Mouse (Mus musculus) neural tube, embryonic 14.5 days (tissue): ENCODE data around the gene Gpx4. TPM values are rescaled to one million over a fixed set of nuclear protein-coding genes. Genes with fewer than 3 reads are reported as not detected.

Experiments
- ATAC-seq: fragments of 200-750 bp; cut with Nextera tagmentation; 2 replicates; pipeline ENCODE4 v1.8.0; 2017; ENCODE audit warnings: low read depth, mild to moderate bottlenecking, moderate TSS enrichment, moderate library complexity
- H3K27ac ChIP-seq: fragments of 300-500 bp; sonication (generic); 2 replicates; pipeline ENCODE4 v1.5.1; 2014; ENCODE audit warnings: low read depth, mild to moderate bottlenecking, control low read depth, low read length, moderate library complexity, mixed read lengths
- H3K27me3 ChIP-seq: fragments of 300-500 bp; sonication (generic); 2 replicates; pipeline ENCODE4 v1.6.1; 2014; ENCODE audit warnings: low read length; ENCODE audit not compliant: control insufficient read depth, insufficient read depth
- H3K36me3 ChIP-seq: fragments of 300-500 bp; sonication (generic); 2 replicates; pipeline ENCODE4 v1.6.1; 2014; ENCODE audit warnings: low read length, mixed read lengths; ENCODE audit not compliant: control insufficient read depth, insufficient read depth
- H3K4me1 ChIP-seq: fragments of 300-500 bp; sonication (generic); 2 replicates; pipeline ENCODE4 v1.6.1; 2014; ENCODE audit warnings: low read length; ENCODE audit not compliant: control insufficient read depth, insufficient read depth
- H3K4me2 ChIP-seq: fragments of 300-500 bp; sonication (generic); 2 replicates; pipeline ENCODE4 v1.6.1; 2014; ENCODE audit warnings: mild to moderate bottlenecking, low read depth, low read length, control low read depth
- H3K4me3 ChIP-seq: fragments of 300-500 bp; sonication (generic); 2 replicates; pipeline ENCODE4 v1.5.1; 2014; ENCODE audit warnings: low read depth, low read length, control low read depth, mixed read lengths
- H3K9ac ChIP-seq: fragments of 300-500 bp; sonication (generic); replicated peaks from 2 replicates; pipeline ENCODE4 v1.6.1; 2014; ENCODE audit warnings: low read depth, mild to moderate bottlenecking, control low read depth, low read length, mixed read lengths
- H3K9me3 ChIP-seq: fragments of 300-500 bp; sonication (generic); 2 replicates; pipeline ENCODE4 v1.6.1; 2016; ENCODE audit warnings: low read length; ENCODE audit not compliant: control insufficient read depth
- WGBS: fragments of 180-500 bp; shearing (Covaris S2); extraction: QIAGEN DNeasy Blood & Tissue Kit; methylation state at CpG from one replicate; pipeline ENCODE4 v1.1.7; 2014; 5-methylcytosine and 5-hydroxymethylcytosine counted together
- polyA plus RNA-seq: library from polyadenylated mRNA; unstranded; fragments of >200 nt; fragmentation: Nextera tagmentation; extraction: Ambion mirVana; gene quantifications from 2 replicates; pipeline ENCODE4 v1.2.1, GENCODE M21; 2014

Gpx4 gene
- polyA plus RNA-seq, 1 experiment from 2014 or later, result 546 TPM

- WGBS, result 22% methylated on average over 28 of the region's 28 CpGs
- peaks cover 36% of the 10 kb centered on the region for H3K27me3 ChIP-seq
- ATAC-seq, result no peak
- no peak overlapping the region for H3K4me2 ChIP-seq
- peaks cover 14% of the 10 kb centered on the region; the same call in 1 of the 2 replicates for H3K36me3 ChIP-seq
- H3K9ac ChIP-seq, result no peak overlapping the region
- H3K4me3 ChIP-seq, result no peak overlapping the region
- no peaks in the 10 kb centered on the region for H3K4me1 ChIP-seq
- no peaks in the 10 kb centered on the region for H3K9me3 ChIP-seq
- H3K27ac ChIP-seq, result no peak overlapping the region
These were observed 32.3 kb upstream of the Gpx4 start for GRCm38 (mm10) chr10:80014484-80015290.

GRCm38 (mm10) chr10:80015583-80015982, 31.4 kb upstream of the Gpx4 start:
- ATAC-seq, result no peak
- Histone ChIP-seq H3K27me3 (peaks cover 42% of the 10 kb centered on the region), H3K27ac (no peak overlapping the region), H3K4me1 (no peaks in the 10 kb centered on the region), H3K9ac (no peak overlapping the region), H3K4me3 (no peak overlapping the region), H3K4me2 (no peak overlapping the region), H3K9me3 (no peaks in the 10 kb centered on the region), H3K36me3 (peaks cover 9% of the 10 kb centered on the region; the same call in 1 of the 2 replicates)
- WGBS, result 85% methylated on average over 10 of the region's 10 CpGs

GRCm38 (mm10) chr10:80016511-80016910, 30.5 kb upstream of the Gpx4 start, which contains the start of gene Arhgap45:
TSS of gene Arhgap45 (plus strand) at chr10:80016653.
- no peak within 1 kb of the TSS for H3K9ac ChIP-seq
- WGBS, result 63% methylated on average over 11 of the region's 11 CpGs
- H3K4me1 ChIP-seq, result no peaks in the 10 kb centered on the region
- no peak within 1 kb of the TSS for H3K4me2 ChIP-seq
- H3K4me3 ChIP-seq, result no peak within 1 kb of the TSS
- no peak for ATAC-seq
- no peak within 1 kb of the TSS for H3K27ac ChIP-seq
- 0 out of 2 replicates have a peak, but pooled peaks cover 4% of the 10 kb centered on the region for H3K36me3 ChIP-seq
- peaks cover 43% of the 10 kb centered on the region for H3K27me3 ChIP-seq
- no peaks in the 10 kb centered on the region for H3K9me3 ChIP-seq

GRCm38 (mm10) chr10:80016931-80017330, 30.0 kb upstream of the Gpx4 start:
- H3K36me3 ChIP-seq, result 0 out of 2 replicates have a peak, but pooled peaks cover 4% of the 10 kb centered on the region
- no peak overlapping the region for H3K27ac ChIP-seq
- H3K9ac ChIP-seq, result no peak overlapping the region
- 88% methylated on average over 10 of the region's 10 CpGs for WGBS
- no peak overlapping the region for H3K4me3 ChIP-seq
- H3K4me2 ChIP-seq, result no peak overlapping the region
- H3K9me3 ChIP-seq, result no peaks in the 10 kb centered on the region
- no peak for ATAC-seq
- H3K4me1 ChIP-seq, result no peaks in the 10 kb centered on the region
- peaks cover 43% of the 10 kb centered on the region for H3K27me3 ChIP-seq

- H3K4me3 ChIP-seq, result no peak overlapping the region
- H3K9me3 ChIP-seq, result no peaks in the 10 kb centered on the region
- no peak overlapping the region for H3K9ac ChIP-seq
- no peak for ATAC-seq
- no peak overlapping the region for H3K27ac ChIP-seq
- H3K4me1 ChIP-seq, result no peaks in the 10 kb centered on the region
- H3K27me3 ChIP-seq, result peaks cover 41% of the 10 kb centered on the region
- H3K4me2 ChIP-seq, result no peak overlapping the region
- WGBS, result 67% methylated on average over 2 of the region's 3 CpGs
- H3K36me3 ChIP-seq, result no peaks in the 10 kb centered on the region
These were observed 29.6 kb upstream of the Gpx4 start for GRCm38 (mm10) chr10:80017361-80017760.

GRCm38 (mm10) chr10:80017771-80018170, 29.2 kb upstream of the Gpx4 start:
- ATAC-seq, result no peak
- peaks cover 39% of the 10 kb centered on the region for H3K27me3 ChIP-seq
- 85% methylated on average over 14 of the region's 14 CpGs for WGBS
- H3K9ac ChIP-seq, result no peak overlapping the region; the same call in 1 of the 2 replicates
- no peaks in the 10 kb centered on the region for H3K4me1 ChIP-seq
- no peak overlapping the region for H3K4me2 ChIP-seq
- H3K9me3 ChIP-seq, result no peaks in the 10 kb centered on the region
- no peaks in the 10 kb centered on the region for H3K36me3 ChIP-seq
- H3K4me3 ChIP-seq, result no peak overlapping the region
- no peak overlapping the region for H3K27ac ChIP-seq

- no peak for ATAC-seq
- no peak overlapping the region for H3K4me2 ChIP-seq
- no peaks in the 10 kb centered on the region for H3K36me3 ChIP-seq
- H3K9me3 ChIP-seq, result no peaks in the 10 kb centered on the region
- H3K27me3 ChIP-seq, result peaks cover 30% of the 10 kb centered on the region
- no peak overlapping the region for H3K27ac ChIP-seq
- no peaks in the 10 kb centered on the region for H3K4me1 ChIP-seq
- WGBS, result 12% methylated on average over 12 of the region's 15 CpGs
- H3K4me3 ChIP-seq, result no peak overlapping the region
- no peak overlapping the region for H3K9ac ChIP-seq
These were observed 28.1 kb upstream of the Gpx4 start for GRCm38 (mm10) chr10:80018739-80019297.

GRCm38 (mm10) chr10:80019471-80020131, 27.4 kb upstream of the Gpx4 start:
- Histone ChIP-seq H3K27me3 (peaks cover 22% of the 10 kb centered on the region), H3K36me3 (no peaks in the 10 kb centered on the region), H3K4me3 (no peak overlapping the region), H3K27ac (no peak overlapping the region), H3K9ac (no peak overlapping the region), H3K4me1 (no peaks in the 10 kb centered on the region), H3K9me3 (no peaks in the 10 kb centered on the region), H3K4me2 (0 out of 2 replicates have a peak overlapping the region, but pooled peaks have one; percentile 4)
- ATAC-seq, result peak; percentile 25
- 9% methylated on average over 20 of the region's 20 CpGs for WGBS

GRCm38 (mm10) chr10:80020191-80020590, 26.8 kb upstream of the Gpx4 start:
- Histone ChIP-seq H3K4me1 (no peaks in the 10 kb centered on the region), H3K36me3 (no peaks in the 10 kb centered on the region), H3K4me3 (no peak overlapping the region), H3K27me3 (peaks cover 18% of the 10 kb centered on the region), H3K9me3 (no peaks in the 10 kb centered on the region), H3K9ac (no peak overlapping the region), H3K4me2 (no peak overlapping the region), H3K27ac (no peak overlapping the region)
- WGBS, result 25% methylated on average over 11 of the region's 11 CpGs
- ATAC-seq, result no peak
